Mouse (Mus musculus) liver, postnatal 0 days (tissue): ENCODE data around the gene Art3.

ENCODE experiments used
- CTCF ChIP-seq: sonication (generic); IDR thresholded peaks from 2 replicates; pipeline ENCODE4 v1.5.1; 2016; ENCODE audit warnings: antibody characterized with exemption, low read depth
- EP300 ChIP-seq: IDR thresholded peaks from 2 replicates; pipeline ENCODE4 v1.6.1; 2016; ENCODE audit warnings: antibody characterized with exemption, low read depth, mild to moderate bottlenecking

DNA sequence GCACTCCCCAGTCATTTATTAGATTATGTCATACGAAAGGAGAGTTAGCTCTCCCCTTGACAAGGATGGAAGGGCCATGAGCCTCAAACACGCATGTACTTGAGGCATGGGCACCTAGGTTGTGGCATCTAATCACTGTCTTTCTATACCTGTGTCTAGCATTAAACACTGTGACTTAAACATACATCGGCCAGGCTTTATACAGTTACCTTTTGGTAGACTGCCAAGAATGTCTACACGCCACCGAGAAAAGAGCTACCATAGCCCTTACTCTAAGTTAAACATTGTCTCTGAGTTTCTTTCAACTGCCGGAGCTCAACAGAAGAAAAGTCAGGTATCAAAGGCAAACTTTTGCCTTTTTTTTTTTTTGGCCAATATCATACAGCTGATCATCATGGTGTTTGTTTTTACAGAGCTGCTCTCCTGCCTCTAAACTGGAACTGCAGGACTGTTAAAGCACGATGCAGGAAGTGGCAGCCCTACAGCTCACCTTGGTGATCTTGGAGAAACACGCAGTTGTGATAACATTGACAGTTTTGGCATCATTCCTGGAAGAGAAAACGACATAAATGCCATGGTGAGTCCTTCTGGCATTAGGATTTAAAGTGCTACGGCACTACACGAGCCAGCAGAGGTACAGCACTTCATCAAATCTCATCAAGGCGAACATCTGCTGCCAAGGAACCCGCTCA lies 29.3 kb upstream of the Art3 start:
- TF ChIP-seq CTCF = no peak
- no peak for TF ChIP-seq EP300
